Mouse (Mus musculus) frontal cortex, adult 2 months (tissue): ENCODE results near the gene Desi1. TPM values are rescaled to one million over a fixed set of nuclear protein-coding genes. Genes with fewer than 3 reads are reported as not detected.

Source experiments
- polyA plus RNA-seq: library from polyadenylated mRNA; depleted of rRNA; stranded (reverse); fragments of >200 nt; gene quantifications from 2 replicates; pipeline ENCODE4 v1.2.3, GENCODE M21; 2012; rRNA removed

The Desi1 gene
- polyA plus RNA-seq, 1 experiment = 112 TPM

Other genes with a start within 250 kb of the Desi1 start
- gene Tef, start 231.4 kb downstream of the Desi1 start, polyA plus RNA-seq = 245 and 256 TPM in 2 replicates
- gene Tob2, start 175.1 kb downstream of the Desi1 start, polyA plus RNA-seq = 21.1 and 22.6 TPM in 2 replicates
- 47.0 and 53.8 TPM in 2 replicates for gene Phf5a, start 162.0 kb downstream of the Desi1 start, polyA plus RNA-seq
- 534 and 538 TPM in 2 replicates for gene Aco2, start 161.6 kb downstream of the Desi1 start, polyA plus RNA-seq
- gene Polr3h, start 107.6 kb downstream of the Desi1 start, polyA plus RNA-seq = 48.7 and 59.8 TPM in 2 replicates
- 228 and 277 TPM in 2 replicates for gene Csdc2, start 97.1 kb downstream of the Desi1 start, polyA plus RNA-seq
- 283 and 289 TPM in 2 replicates for gene Pmm1, start 72.9 kb downstream of the Desi1 start, polyA plus RNA-seq
- not detected in 2 replicates for gene 1700029P11Rik, start 53.3 kb downstream of the Desi1 start, polyA plus RNA-seq
- gene Xrcc6, start 46.0 kb downstream of the Desi1 start, polyA plus RNA-seq = 23.3 and 27.2 TPM in 2 replicates
- gene Snu13, start 13.7 kb upstream of the Desi1 start, polyA plus RNA-seq = 132 and 144 TPM in 2 replicates
- gene 4930407I10Rik, start 25.3 kb upstream of the Desi1 start, polyA plus RNA-seq = not detected in 2 replicates
- 3.8 and 4.1 TPM in 2 replicates for gene Mei1, start 36.1 kb upstream of the Desi1 start, polyA plus RNA-seq
- gene Ccdc134, start 94.1 kb upstream of the Desi1 start, polyA plus RNA-seq = 23.1 TPM in 2 replicates
- 142 and 155 TPM in 2 replicates for gene Srebf2, start 113.3 kb upstream of the Desi1 start, polyA plus RNA-seq
- gene Shisa8, start 179.0 kb upstream of the Desi1 start, polyA plus RNA-seq = 57.1 and 79.6 TPM in 2 replicates
- 1.4 and 2.6 TPM in 2 replicates for gene Tnfrsf13c, start 190.5 kb upstream of the Desi1 start, polyA plus RNA-seq
- gene Cenpm, start 210.9 kb upstream of the Desi1 start, polyA plus RNA-seq = 6.4 and 9.1 TPM in 2 replicates
- 176 and 182 TPM in 2 replicates for gene 1500009C09Rik, start 218.5 kb upstream of the Desi1 start, polyA plus RNA-seq
- 344 and 374 TPM in 2 replicates for gene Sept3, start 241.0 kb upstream of the Desi1 start, polyA plus RNA-seq